Mouse (Mus musculus) kidney, adult 2 months (tissue): ENCODE results near the gene Slc4a1ap. TPM values are rescaled to one million over a fixed set of nuclear protein-coding genes. Genes with fewer than 3 reads are reported as not detected.

Experiments used
- DNase-seq: peaks from one replicate; pipeline ENCODE4 v3.0.0; 2021
- H3K27ac ChIP-seq: fragments of 200-500 bp; 2 replicates; pipeline ENCODE4 v1.5.1; 2012; ENCODE audit warnings: low read depth, low read length, control low read depth, inconsistent platforms; ENCODE audit not compliant: insufficient read depth
- H3K27me3 ChIP-seq: fragments of 200-500 bp; replicated peaks from 2 replicates; pipeline ENCODE4 v1.6.1; 2012; ENCODE audit warnings: mild to moderate bottlenecking, moderate library complexity, low read length, inconsistent platforms; ENCODE audit not compliant: control insufficient read depth, insufficient read depth
- H3K36me3 ChIP-seq: fragments of 200-500 bp; 2 replicates; pipeline ENCODE4 v1.6.1; 2012; ENCODE audit warnings: mild to moderate bottlenecking, moderate library complexity, low read length, inconsistent platforms; ENCODE audit not compliant: control insufficient read depth, insufficient read depth
- H3K4me1 ChIP-seq: fragments of 200-500 bp; 2 replicates; pipeline ENCODE4 v1.6.1; 2011; ENCODE audit warnings: low read length; ENCODE audit not compliant: control insufficient read depth, insufficient read depth
- H3K4me3 ChIP-seq: fragments of 200-500 bp; 2 replicates; pipeline ENCODE4 v1.5.1; 2011; ENCODE audit warnings: mild to moderate bottlenecking, low read depth, low read length, control low read depth; ENCODE audit not compliant: insufficient read depth
- CTCF ChIP-seq: fragments of 200-500 bp; conservative IDR thresholded peaks from 2 replicates; pipeline ENCODE4 v1.5.1; 2011; ENCODE audit warnings: low read depth, mild to moderate bottlenecking, control low read depth, low read length, moderate library complexity, mixed read lengths; ENCODE audit not compliant: insufficient read depth, insufficient read length
- POLR2A ChIP-seq: fragments of 200-500 bp; IDR thresholded peaks from one replicate; pipeline ENCODE4 v1.6.1; 2011; ENCODE audit warnings: low read depth, low read length, control low read depth
- WGBS: fragments of 180-500 bp; shearing (Covaris S2); methylation state at CpG from one replicate; pipeline ENCODE4 v1.1.7; 2018; 5-methylcytosine and 5-hydroxymethylcytosine counted together
- polyA plus RNA-seq: library from polyadenylated mRNA; depleted of rRNA; stranded (reverse); fragments of >200 nt; gene quantifications from 2 replicates; pipeline ENCODE4 v1.2.3, GENCODE M21; 2012

Slc4a1ap gene
- polyA plus RNA-seq, 1 experiment, result 11.2 TPM

DNA sequence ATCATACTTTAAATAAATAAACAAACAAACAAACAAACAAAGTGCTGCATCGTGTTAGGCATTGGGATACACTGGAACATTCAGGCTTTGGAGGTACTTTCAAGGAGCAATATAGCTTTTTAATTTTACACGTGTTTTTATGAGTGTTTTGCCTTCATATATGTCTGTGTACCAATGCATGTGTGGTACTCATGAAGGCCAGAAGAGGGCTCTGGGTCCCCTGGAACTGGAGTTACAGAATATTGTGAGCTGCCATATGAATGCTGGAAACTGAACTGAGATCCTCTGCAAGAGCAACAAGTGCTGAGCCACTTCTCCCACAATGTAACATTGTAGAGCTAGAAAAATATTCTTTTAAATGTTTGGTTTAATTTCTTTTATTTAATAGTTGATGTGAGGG is 8.4 kb downstream of the Slc4a1ap start:
- H3K4me1 ChIP-seq, result no peaks in the 10 kb centered on the region
- no peak for DNase-seq
- no peak overlapping the region for H3K27ac ChIP-seq
- TF ChIP-seq CTCF (no peak), POLR2A (no peak)
- H3K4me3 ChIP-seq, result no peak overlapping the region
- no peaks in the 10 kb centered on the region for H3K27me3 ChIP-seq
- 96% methylated on average over 2 of the region's 2 CpGs for WGBS
- peaks cover 4% of the 10 kb centered on the region; the same call in 1 of the 2 replicates for H3K36me3 ChIP-seq

DNA sequence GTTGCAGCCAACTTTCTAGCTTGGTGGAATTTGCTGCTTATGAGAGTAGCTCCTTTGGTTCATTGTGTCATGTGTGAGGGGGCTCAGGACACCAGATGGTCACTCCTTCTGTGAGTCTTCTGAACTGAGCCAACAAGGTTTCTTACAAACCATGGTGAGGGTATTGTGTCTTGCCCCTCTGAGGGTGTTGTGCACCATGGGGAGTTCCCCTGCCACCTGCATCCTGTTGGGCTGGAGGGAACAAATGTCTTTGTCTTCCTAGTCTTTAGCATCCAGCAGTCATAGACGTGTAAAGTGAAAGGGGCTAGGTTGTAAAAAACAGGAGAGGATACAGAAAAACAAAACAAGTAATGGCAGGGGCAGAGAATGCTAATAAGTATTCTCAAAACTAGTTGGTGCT is 32.6 kb downstream of the Slc4a1ap start:
- WGBS, result 53% methylated on average over 1 of the region's 1 CpGs
- Histone ChIP-seq H3K36me3 (no peaks in the 10 kb centered on the region; the same call in none of the 2 replicates), H3K4me1 (no peaks in the 10 kb centered on the region; the same call in 1 of the 2 replicates), H3K27ac (no peak overlapping the region), H3K27me3 (no peaks in the 10 kb centered on the region), H3K4me3 (no peak overlapping the region)
- no peak for TF ChIP-seq CTCF
- no peak for TF ChIP-seq POLR2A
- no peak for DNase-seq

DNA sequence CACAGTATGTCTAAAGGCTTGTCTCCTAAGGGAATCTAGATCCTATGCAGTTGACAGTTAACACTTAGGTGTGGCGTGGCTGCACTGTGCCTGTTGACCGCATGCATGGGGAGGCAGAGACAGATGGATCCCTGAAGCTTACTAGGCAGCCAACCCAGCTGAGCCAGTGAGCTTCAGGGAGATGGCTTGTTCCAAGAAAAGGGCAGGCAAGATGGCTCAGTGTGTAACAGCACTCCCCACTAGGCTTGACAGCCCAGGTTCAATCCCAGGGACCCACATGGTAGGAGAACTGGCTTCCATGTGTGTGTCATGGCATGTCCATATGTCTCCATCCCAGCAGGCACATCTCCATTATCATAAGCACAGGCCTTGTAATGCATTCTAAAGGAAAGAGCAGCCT is 33.6 kb downstream of the Slc4a1ap start:
- H3K4me3 ChIP-seq, result no peak overlapping the region
- H3K27ac ChIP-seq, result no peak overlapping the region
- no peak for DNase-seq
- 100% methylated on average over 2 of the region's 2 CpGs for WGBS
- TF ChIP-seq CTCF (no peak), POLR2A (no peak)
- H3K36me3 ChIP-seq, result no peaks in the 10 kb centered on the region; the same call in none of the 2 replicates
- H3K4me1 ChIP-seq, result no peaks in the 10 kb centered on the region; the same call in 1 of the 2 replicates
- H3K27me3 ChIP-seq, result no peaks in the 10 kb centered on the region

DNA sequence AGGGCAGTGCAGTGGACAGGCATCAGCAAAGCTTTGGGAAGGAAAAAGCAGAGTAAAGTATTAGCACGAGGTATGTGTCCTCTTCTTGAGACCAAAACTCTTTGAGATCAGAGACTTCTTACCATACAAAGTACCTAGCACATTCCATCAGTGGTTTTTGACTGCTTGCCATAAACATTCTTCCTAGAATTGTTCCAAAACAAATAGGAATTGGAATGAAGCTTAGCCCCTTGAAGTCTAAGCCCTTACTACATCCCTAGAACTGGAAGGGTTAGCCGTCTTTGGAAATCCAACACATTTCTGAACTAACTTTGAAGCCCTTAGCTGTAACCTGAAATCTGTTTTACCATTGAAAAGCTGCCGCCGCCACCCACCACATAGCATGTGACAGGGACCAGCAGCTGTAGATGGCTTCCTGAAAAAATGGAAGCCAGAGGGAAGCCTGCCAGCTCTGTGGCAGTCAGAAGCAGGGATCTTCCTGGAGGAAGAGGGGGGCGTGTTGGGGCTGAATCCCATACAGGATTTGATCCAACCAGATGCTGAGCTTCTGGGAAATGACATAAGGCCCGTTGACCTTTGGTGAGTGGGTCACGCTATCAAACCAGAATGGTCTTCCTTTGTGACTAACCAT is 35.4 kb downstream of the Slc4a1ap start:
- 60% methylated on average over 7 of the region's 7 CpGs for WGBS
- peak; percentile 82 for DNase-seq
- no peak for TF ChIP-seq CTCF
- no peak for TF ChIP-seq POLR2A
- Histone ChIP-seq H3K27ac (peak overlapping the region; percentile 19), H3K4me3 (no peak overlapping the region), H3K27me3 (no peaks in the 10 kb centered on the region), H3K4me1 (no peaks in the 10 kb centered on the region; the same call in 1 of the 2 replicates), H3K36me3 (no peaks in the 10 kb centered on the region)

DNA sequence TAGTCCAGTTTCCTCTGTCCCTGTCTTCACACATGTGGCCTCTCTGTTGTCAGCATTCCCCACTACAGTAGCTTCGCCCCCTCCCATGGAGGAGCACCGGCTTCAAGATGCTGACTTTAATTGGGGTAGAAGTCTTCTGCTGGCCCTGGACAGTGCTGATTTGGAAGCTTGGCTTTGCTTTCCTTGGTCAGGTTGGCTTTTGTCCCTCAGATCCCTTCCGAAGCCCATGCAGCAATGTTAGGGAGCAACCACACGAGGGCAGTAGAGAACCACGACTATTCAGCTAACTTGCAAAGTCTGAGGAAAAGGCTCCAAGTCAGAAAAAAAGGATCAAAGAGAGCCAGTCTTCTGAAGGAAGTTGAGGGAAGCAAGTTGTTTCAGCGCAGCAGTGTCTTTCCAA is 36.7 kb downstream of the Slc4a1ap start:
- no peaks in the 10 kb centered on the region for H3K36me3 ChIP-seq
- no peak overlapping the region for H3K27ac ChIP-seq
- H3K4me3 ChIP-seq, result no peak overlapping the region
- no peaks in the 10 kb centered on the region for H3K27me3 ChIP-seq
- peak; percentile 81 for DNase-seq
- TF ChIP-seq POLR2A (no peak), CTCF (peak; percentile 93)
- H3K4me1 ChIP-seq, result peaks cover 3% of the 10 kb centered on the region
- 7% methylated on average over 6 of the region's 6 CpGs for WGBS

DNA sequence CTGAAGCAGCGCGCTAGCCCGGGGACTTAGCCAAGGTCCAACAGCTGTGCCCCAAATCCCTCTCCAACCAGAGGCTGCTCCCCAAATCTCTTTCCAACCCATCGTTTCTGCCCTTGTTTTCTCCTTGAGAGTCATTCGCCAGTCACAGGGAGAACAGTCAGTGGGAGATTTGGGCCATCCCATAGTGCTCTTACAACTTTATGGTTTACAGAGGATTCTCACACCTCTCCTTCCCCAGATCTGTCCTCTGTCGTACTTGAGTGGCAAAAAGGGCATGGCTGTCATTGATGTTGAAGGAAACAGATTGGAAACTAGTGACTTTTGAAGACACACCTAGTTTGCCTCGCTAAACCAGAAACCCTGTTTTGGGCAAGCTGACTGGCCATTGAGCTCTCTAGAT is 37.1 kb downstream of the Slc4a1ap start:
- H3K27me3 ChIP-seq, result no peaks in the 10 kb centered on the region
- no peak for DNase-seq
- no peak for TF ChIP-seq CTCF
- no peak for TF ChIP-seq POLR2A
- no peak overlapping the region for H3K4me3 ChIP-seq
- H3K27ac ChIP-seq, result no peak overlapping the region
- 34% methylated on average over 7 of the region's 7 CpGs for WGBS
- peaks cover 5% of the 10 kb centered on the region for H3K4me1 ChIP-seq
- no peaks in the 10 kb centered on the region for H3K36me3 ChIP-seq

DNA sequence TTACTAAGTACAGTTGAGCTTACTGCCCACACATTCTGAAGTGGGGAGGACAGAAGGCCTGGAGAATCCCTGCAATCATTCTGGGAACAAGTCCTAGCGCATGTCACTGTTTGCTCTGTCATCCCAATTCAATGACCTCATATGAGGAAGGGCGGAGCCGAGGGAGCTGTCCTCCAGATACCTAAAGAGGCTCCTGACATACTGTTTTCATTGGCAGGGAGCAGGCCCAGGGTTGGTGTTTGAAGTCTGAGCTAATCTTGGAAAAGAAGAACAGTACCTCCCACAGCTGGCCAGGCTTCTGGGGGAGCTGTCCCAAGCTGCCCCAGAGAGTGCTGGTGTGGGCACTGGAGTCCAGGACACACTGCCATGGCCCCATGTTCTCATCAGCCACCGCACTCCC is 38.2 kb downstream of the Slc4a1ap start:
- no peaks in the 10 kb centered on the region for H3K27me3 ChIP-seq
- DNase-seq, result peak; percentile 27
- no peak overlapping the region for H3K4me3 ChIP-seq
- peaks cover 5% of the 10 kb centered on the region for H3K4me1 ChIP-seq
- no peaks in the 10 kb centered on the region for H3K36me3 ChIP-seq
- 81% methylated on average over 4 of the region's 4 CpGs for WGBS
- no peak overlapping the region for H3K27ac ChIP-seq
- TF ChIP-seq CTCF (no peak), POLR2A (no peak)

DNA sequence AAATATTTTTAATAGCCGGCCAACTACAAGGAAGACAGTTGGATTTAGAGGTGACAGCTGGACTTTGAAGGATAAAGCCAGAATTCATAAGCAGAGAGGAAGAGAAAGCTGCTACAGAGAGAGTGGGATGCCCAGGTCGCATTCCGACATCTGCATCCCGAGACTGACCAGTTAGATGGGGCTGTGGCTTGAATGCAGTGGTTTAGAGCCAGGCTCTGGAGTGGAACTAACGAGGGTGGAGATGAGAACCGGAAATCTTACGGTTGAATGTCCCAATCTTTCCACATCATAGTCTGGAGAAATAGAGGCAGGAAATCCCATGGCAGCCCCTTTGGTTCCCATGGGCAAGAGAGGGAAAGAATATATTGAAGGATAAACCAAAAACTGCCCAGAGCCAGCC is 39.2 kb downstream of the Slc4a1ap start:
- Histone ChIP-seq H3K27ac (no peak overlapping the region), H3K4me3 (no peak overlapping the region), H3K4me1 (peaks cover 5% of the 10 kb centered on the region), H3K36me3 (no peaks in the 10 kb centered on the region), H3K27me3 (no peaks in the 10 kb centered on the region)
- no peak for DNase-seq
- WGBS, result 64% methylated on average over 7 of the region's 7 CpGs
- TF ChIP-seq CTCF, result no peak
- no peak for TF ChIP-seq POLR2A
